Mouse (Mus musculus) colon, adult 2 months (tissue): Measurements from ENCODE around the gene Bcar1. TPM values are rescaled to one million over a fixed set of nuclear protein-coding genes. Genes with fewer than 3 reads are reported as not detected.

Source experiments
- polyA plus RNA-seq: library from polyadenylated mRNA; depleted of rRNA; stranded (reverse); fragments of >200 nt; gene quantifications from 2 replicates; pipeline ENCODE4 v1.2.3, GENCODE M21; 2012; rRNA removed

The Bcar1 gene
- polyA plus RNA-seq, result 121 and 122 TPM in 2 replicates

DNA sequence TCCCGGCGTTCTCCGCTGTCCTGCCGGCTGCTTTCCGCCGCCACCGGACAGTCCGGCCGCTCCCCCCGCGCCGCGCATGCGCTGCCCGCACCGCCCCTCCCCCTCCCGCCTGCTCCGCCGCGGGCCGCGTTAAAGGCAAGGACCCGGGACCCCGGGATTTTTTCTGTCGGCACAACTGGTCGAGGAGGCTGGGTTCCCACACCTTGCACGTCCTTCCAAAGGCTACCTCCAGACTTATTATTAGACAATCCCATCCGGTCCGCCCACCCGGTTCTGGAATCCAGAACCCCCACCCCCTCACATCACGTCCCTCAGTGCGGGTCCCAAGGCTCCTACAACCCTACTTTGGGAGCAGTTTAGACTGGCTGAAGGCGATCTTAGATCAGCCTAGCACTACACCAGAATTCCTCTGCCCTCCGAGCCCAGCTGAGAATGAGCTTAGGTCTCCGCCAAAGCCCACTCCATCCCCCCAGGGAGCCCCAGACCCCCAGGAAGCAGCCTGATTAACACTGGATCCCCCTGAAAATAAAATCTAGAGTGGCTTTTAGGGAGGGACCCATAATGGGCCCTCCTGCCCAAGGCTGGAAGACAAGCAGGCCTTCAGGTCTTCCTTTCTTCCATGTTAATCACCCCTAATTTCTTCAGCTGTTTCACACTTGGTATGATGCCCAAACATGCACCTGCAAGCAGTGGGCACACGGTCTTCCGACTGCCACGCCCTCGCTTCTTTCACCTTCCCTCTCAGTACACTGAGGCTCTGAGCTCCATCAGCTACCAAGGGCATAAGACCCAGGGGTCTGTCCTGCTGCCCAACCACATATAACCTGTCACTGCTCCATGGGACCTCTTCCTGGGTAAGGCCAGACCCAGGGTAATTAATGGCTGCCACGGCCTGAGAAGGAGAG is at the start of gene Bcar1:
Gene Bcar1 (minus strand): TSS at position 18 of the 905 bp plus-strand sequence.

DNA sequence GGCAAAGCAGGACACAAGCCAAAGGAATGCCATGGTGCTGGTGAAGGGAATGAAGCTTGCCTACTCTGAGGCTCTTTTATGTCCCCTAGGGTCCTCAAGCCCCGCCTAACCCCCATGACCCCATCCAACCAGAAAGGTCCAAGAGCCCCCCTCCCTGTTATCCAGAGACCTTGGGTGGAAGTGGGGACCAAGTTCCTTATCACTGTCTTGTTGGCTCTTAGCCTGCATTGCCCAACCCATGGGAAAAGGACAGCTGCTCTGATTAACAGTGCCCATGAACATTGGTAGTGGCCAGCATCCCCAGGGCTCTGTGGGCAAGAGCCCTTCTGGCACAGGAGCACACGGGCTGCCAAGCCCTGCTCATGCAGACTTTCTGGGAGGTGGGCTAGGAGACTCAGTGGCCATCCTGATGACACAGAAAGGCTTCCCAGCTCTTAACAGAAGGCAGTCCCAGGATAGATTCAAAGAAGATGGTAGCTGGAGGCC is 52.6 kb downstream of the Bcar1 start, which contains the start of gene Ctrb1:
Gene Ctrb1 (minus strand): TSS at position 51 of the 486 bp plus-strand sequence.

Other genes starting within 250 kb of the Bcar1 start
- gene Wdr59, start 221.7 kb downstream of the Bcar1 start, polyA plus RNA-seq, result 6.1 and 6.2 TPM in 2 replicates
- 63.1 and 68.8 TPM in 2 replicates for gene Znrf1, start 207.7 kb downstream of the Bcar1 start, polyA plus RNA-seq
- gene Ldhd, start 113.4 kb downstream of the Bcar1 start, polyA plus RNA-seq, result 8.4 TPM in 2 replicates
- 2.9 and 3.0 TPM in 2 replicates for gene Zfp1, start 100.4 kb downstream of the Bcar1 start, polyA plus RNA-seq
- gene Ctrb1, start 52.8 kb downstream of the Bcar1 start, polyA plus RNA-seq, result 14.0 and 13,449 TPM in 2 replicates
- gene Cfdp1, start 110.5 kb upstream of the Bcar1 start, polyA plus RNA-seq, result 1.8 and 2.1 TPM in 2 replicates
- 4.5 and 5.3 TPM in 2 replicates for gene Tmem170, start 132.9 kb upstream of the Bcar1 start, polyA plus RNA-seq
- gene Chst5, start 166.6 kb upstream of the Bcar1 start, polyA plus RNA-seq, result 2.0 TPM in 2 replicates
- 4.2 and 5.7 TPM in 2 replicates for gene Tmem231, start 190.1 kb upstream of the Bcar1 start, polyA plus RNA-seq
- gene Gabarapl2, start 196.9 kb upstream of the Bcar1 start, polyA plus RNA-seq, result 20.5 and 23.9 TPM in 2 replicates
- gene Adat1, start 248.5 kb upstream of the Bcar1 start, polyA plus RNA-seq, result 1.6 and 1.8 TPM in 2 replicates